Mouse (Mus musculus): ENCODE results near the gene Dennd1a. TPM values are rescaled to one million over a fixed set of nuclear protein-coding genes. Genes with fewer than 3 reads are reported as not detected.

The Dennd1a gene
- total RNA-seq, 2 experiments from 2014 or later: 80.3 to 86.5 TPM

GRCm38 (mm10) chr2:38074495-38074894, 212.7 kb downstream of the Dennd1a start:
- no peak overlapping the region for H3K27ac ChIP-seq
- no peak for TF ChIP-seq CTCF (conservative IDR thresholded peaks at IDR 0.05)
- no peak overlapping the region for H3K4me3 ChIP-seq
- DNase-seq (ENCODE audit: low spot score in 2 of 2): no peak

GRCm38 (mm10) chr2:38072061-38072460, 215.1 kb downstream of the Dennd1a start:
- Histone ChIP-seq H3K27ac (no peak overlapping the region), H3K4me3 (no peak overlapping the region)
- no peak for DNase-seq (ENCODE audit: low spot score in 2 of 2)
- TF ChIP-seq CTCF (conservative IDR thresholded peaks at IDR 0.05): no peak

GRCm38 (mm10) chr2:38068171-38068572, 219.0 kb downstream of the Dennd1a start:
- Histone ChIP-seq H3K27ac (no peak overlapping the region), H3K4me3 (no peak overlapping the region)
- no peak for TF ChIP-seq CTCF (conservative IDR thresholded peaks at IDR 0.05)
- no peak for DNase-seq (ENCODE audit: low spot score in 2 of 2)

GRCm38 (mm10) chr2:38065914-38066313, 221.3 kb downstream of the Dennd1a start:
- H3K27ac ChIP-seq: no peak overlapping the region
- DNase-seq (ENCODE audit: low spot score in 2 of 2): no peak
- no peak overlapping the region for H3K4me3 ChIP-seq
- TF ChIP-seq CTCF (conservative IDR thresholded peaks at IDR 0.05): no peak

GRCm38 (mm10) chr2:38064266-38064665, 222.9 kb downstream of the Dennd1a start:
- TF ChIP-seq CTCF (conservative IDR thresholded peaks at IDR 0.05): no peak
- H3K4me3 ChIP-seq: no peak overlapping the region

GRCm38 (mm10) chr2:38062156-38062555, 225.0 kb downstream of the Dennd1a start:
- TF ChIP-seq CTCF (conservative IDR thresholded peaks at IDR 0.05): no peak
- Histone ChIP-seq H3K4me3 (no peak overlapping the region), H3K27ac (peak overlapping the region; percentile 15; the same call in 1 of the 2 replicates)
- DNase-seq (ENCODE audit: low spot score in 2 of 2): peak in 1 of 2 experiments; percentile 8

More at GRCm38 (mm10) chr2:38064266-38064665, 222.9 kb downstream of the Dennd1a start:
- H3K27ac ChIP-seq: no peak overlapping the region
- no peak for DNase-seq (ENCODE audit: low spot score in 2 of 2)

GRCm38 (mm10) chr2:38061474-38061873, 225.7 kb downstream of the Dennd1a start:
- TF ChIP-seq CTCF (conservative IDR thresholded peaks at IDR 0.05): no peak
- DNase-seq (ENCODE audit: low spot score in 2 of 2): no peak
- Histone ChIP-seq H3K27ac (no peak overlapping the region), H3K4me3 (no peak overlapping the region)

GRCm38 (mm10) chr2:38052440-38052839, 234.8 kb downstream of the Dennd1a start:
- no peak for DNase-seq (ENCODE audit: low spot score in 2 of 2)
- Histone ChIP-seq H3K4me3 (no peak overlapping the region), H3K27ac (no peak overlapping the region)
- no peak for TF ChIP-seq CTCF (conservative IDR thresholded peaks at IDR 0.05)

GRCm38 (mm10) chr2:38051485-38052085, 235.6 kb downstream of the Dennd1a start:
- no peak for DNase-seq (ENCODE audit: low spot score in 2 of 2)

GRCm38 (mm10) chr2:38048996-38049395, 238.2 kb downstream of the Dennd1a start:
- Histone ChIP-seq H3K27ac (no peak overlapping the region), H3K4me3 (no peak overlapping the region)
- TF ChIP-seq CTCF (conservative IDR thresholded peaks at IDR 0.05): no peak
- DNase-seq (ENCODE audit: low spot score in 2 of 2): no peak

More at GRCm38 (mm10) chr2:38051485-38052085, 235.6 kb downstream of the Dennd1a start:
- TF ChIP-seq CTCF (conservative IDR thresholded peaks at IDR 0.05): no peak
- H3K27ac ChIP-seq: no peak overlapping the region
- no peak overlapping the region for H3K4me3 ChIP-seq

GRCm38 (mm10) chr2:38045286-38045685, 241.9 kb downstream of the Dennd1a start:
- H3K27ac ChIP-seq: no peak overlapping the region
- no peak for TF ChIP-seq CTCF (conservative IDR thresholded peaks at IDR 0.05)
- no peak overlapping the region for H3K4me3 ChIP-seq
- no peak for DNase-seq (ENCODE audit: low spot score in 2 of 2)

GRCm38 (mm10) chr2:38040845-38041244, 246.3 kb downstream of the Dennd1a start:
- TF ChIP-seq CTCF (conservative IDR thresholded peaks at IDR 0.05): no peak
- H3K4me3 ChIP-seq: no peak overlapping the region
- H3K27ac ChIP-seq: no peak overlapping the region
- DNase-seq (ENCODE audit: low spot score in 2 of 2): no peak

GRCm38 (mm10) chr2:38039621-38040020, 247.6 kb downstream of the Dennd1a start:
- DNase-seq (ENCODE audit: low spot score in 2 of 2): no peak
- no peak overlapping the region for H3K27ac ChIP-seq
- no peak for TF ChIP-seq CTCF (conservative IDR thresholded peaks at IDR 0.05)
- H3K4me3 ChIP-seq: no peak overlapping the region

- no peak overlapping the region for H3K4me3 ChIP-seq
- H3K27ac ChIP-seq: no peak overlapping the region
- DNase-seq (ENCODE audit: low spot score in 2 of 2): no peak
- peak; percentile 35 for TF ChIP-seq CTCF (conservative IDR thresholded peaks at IDR 0.05)
Measured at GRCm38 (mm10) chr2:38028317-38028716, 258.9 kb downstream of the Dennd1a start.
